Mouse (Mus musculus) heart, embryonic 15.5 days (tissue): ENCODE data around the gene Mettl17. TPM values are rescaled to one million over a fixed set of nuclear protein-coding genes. Genes with fewer than 3 reads are reported as not detected.
A peak's percentile ranks its signal among the peaks of the same experiment; 100 is the strongest.
"Not testable (repeated sequence)": the region's sequence is repeated elsewhere in the genome, so short reads cannot be mapped to it uniquely, and the experiment has no call there.

Source experiments
- ATAC-seq: fragments of 200-750 bp; cut with Nextera tagmentation; replicated peaks from 2 replicates; pipeline ENCODE4 v1.8.0; 2017; ENCODE audit warnings: low read depth, moderate TSS enrichment; ENCODE audit not compliant: insufficient number of reproducible peaks, insufficient read depth, low FRiP score
- H3K27ac ChIP-seq: fragments of 300-500 bp; sonication (generic); 2 replicates; pipeline ENCODE4 v1.5.1; 2015; ENCODE audit warnings: mild to moderate bottlenecking, inconsistent platforms
- H3K27me3 ChIP-seq: fragments of 300-500 bp; sonication (generic); 2 replicates; pipeline ENCODE4 v1.6.1; 2015; ENCODE audit warnings: inconsistent platforms
- H3K36me3 ChIP-seq: fragments of 300-500 bp; sonication (generic); 2 replicates; pipeline ENCODE4 v1.6.1; 2015; ENCODE audit warnings: mild to moderate bottlenecking, inconsistent platforms
- H3K4me1 ChIP-seq: fragments of 300-500 bp; sonication (generic); replicated peaks from 2 replicates; pipeline ENCODE4 v1.6.1; 2015; ENCODE audit warnings: inconsistent platforms
- H3K4me2 ChIP-seq: fragments of 300-500 bp; sonication (generic); 2 replicates; pipeline ENCODE4 v1.6.1; 2015; ENCODE audit warnings: inconsistent platforms, mild to moderate bottlenecking, moderate library complexity
- H3K4me3 ChIP-seq: fragments of 300-500 bp; sonication (generic); 2 replicates; pipeline ENCODE4 v1.5.1; 2015; ENCODE audit warnings: mild to moderate bottlenecking, inconsistent platforms
- H3K9ac ChIP-seq: fragments of 300-500 bp; sonication (generic); 2 replicates; pipeline ENCODE4 v1.6.1; 2015; ENCODE audit warnings: mild to moderate bottlenecking, inconsistent platforms
- H3K9me3 ChIP-seq: fragments of 300-500 bp; sonication (generic); replicated peaks from 2 replicates; pipeline ENCODE4 v1.6.1; 2016; ENCODE audit warnings: inconsistent platforms
- WGBS: fragments of 180-500 bp; shearing (Covaris S2); methylation state at CpG from one replicate; pipeline ENCODE4 v1.1.7; 2015; ENCODE audit warnings: mixed read lengths; 5-methylcytosine and 5-hydroxymethylcytosine counted together
- polyA plus RNA-seq: library from polyadenylated mRNA; unstranded; fragments of >200 nt; fragmentation: Nextera tagmentation; extraction: Ambion mirVana; gene quantifications from 2 replicates; pipeline ENCODE4 v1.2.1, GENCODE M21; 2015

Gene Mettl17
- polyA plus RNA-seq: 35.6 and 39.4 TPM in 2 replicates

- under 1% methylated on average over 43 of the region's 43 CpGs for WGBS
- Histone ChIP-seq H3K4me1 (peaks cover 17% of the 10 kb centered on the region), H3K36me3 (peaks cover 32% of the 10 kb centered on the region)
Measured at GRCm38 (mm10) chr14:51884598-51885331, at the start of gene Mettl17. TSS of gene Mettl17 (plus strand) at chr14:51884842.

GRCm38 (mm10) chr14:51838480-51838879 lies 46.2 kb upstream of the Mettl17 start:
- not testable (repeated sequence) for H3K9me3 ChIP-seq, H3K27me3 ChIP-seq, H3K4me3 ChIP-seq, H3K27ac ChIP-seq, H3K36me3 ChIP-seq, ATAC-seq, H3K4me2 ChIP-seq, H3K9ac ChIP-seq, H3K4me1 ChIP-seq
- WGBS: 18% methylated on average over 2 of the region's 2 CpGs

More at GRCm38 (mm10) chr14:51884598-51885331, at the start of gene Mettl17:
- peak within 1 kb of the TSS; percentile 75 for H3K9ac ChIP-seq
- peak within 1 kb of the TSS; percentile 81 for H3K27ac ChIP-seq
- peak; percentile 96 for ATAC-seq
- no peaks in the 10 kb centered on the region for H3K9me3 ChIP-seq
- peak within 1 kb of the TSS; percentile 89 for H3K4me3 ChIP-seq
- H3K27me3 ChIP-seq: no peaks in the 10 kb centered on the region
- H3K4me2 ChIP-seq: peak within 1 kb of the TSS; percentile 90

GRCm38 (mm10) chr14:51842250-51842649 lies 42.4 kb upstream of the Mettl17 start:
- no peak overlapping the region for H3K27ac ChIP-seq
- H3K4me1 ChIP-seq: no peaks in the 10 kb centered on the region
- H3K36me3 ChIP-seq: no peaks in the 10 kb centered on the region
- H3K9me3 ChIP-seq: no peaks in the 10 kb centered on the region
- no peaks in the 10 kb centered on the region for H3K27me3 ChIP-seq
- ATAC-seq: no peak
- no peak overlapping the region for H3K9ac ChIP-seq
- no peak overlapping the region for H3K4me2 ChIP-seq
- 51% methylated on average over 1 of the region's 1 CpGs for WGBS
- no peak overlapping the region for H3K4me3 ChIP-seq

GRCm38 (mm10) chr14:51842781-51843180 lies 41.9 kb upstream of the Mettl17 start:
- no peak for ATAC-seq
- H3K9ac ChIP-seq: no peak overlapping the region
- H3K4me2 ChIP-seq: no peak overlapping the region
- no peaks in the 10 kb centered on the region for H3K4me1 ChIP-seq
- no peak overlapping the region for H3K4me3 ChIP-seq
- 71% methylated on average over 2 of the region's 2 CpGs for WGBS
- H3K36me3 ChIP-seq: no peaks in the 10 kb centered on the region
- H3K27ac ChIP-seq: no peak overlapping the region
- no peaks in the 10 kb centered on the region for H3K27me3 ChIP-seq
- no peaks in the 10 kb centered on the region for H3K9me3 ChIP-seq

- no peak overlapping the region for H3K9ac ChIP-seq
- ATAC-seq: no peak
Measured at GRCm38 (mm10) chr14:51843882-51844281, 40.8 kb upstream of the Mettl17 start.

GRCm38 (mm10) chr14:51846566-51846965 lies 38.1 kb upstream of the Mettl17 start:
- Histone ChIP-seq H3K27ac (no peak overlapping the region), H3K36me3 (no peaks in the 10 kb centered on the region), H3K4me3 (no peak overlapping the region), H3K4me1 (no peaks in the 10 kb centered on the region), H3K9me3 (no peaks in the 10 kb centered on the region), H3K9ac (no peak overlapping the region), H3K4me2 (no peak overlapping the region), H3K27me3 (no peaks in the 10 kb centered on the region)
- ATAC-seq: no peak
- 68% methylated on average over 3 of the region's 3 CpGs for WGBS

More at GRCm38 (mm10) chr14:51843882-51844281, 40.8 kb upstream of the Mettl17 start:
- Histone ChIP-seq H3K27ac (no peak overlapping the region), H3K4me3 (no peak overlapping the region), H3K4me2 (no peak overlapping the region), H3K27me3 (no peaks in the 10 kb centered on the region), H3K4me1 (no peaks in the 10 kb centered on the region), H3K9me3 (no peaks in the 10 kb centered on the region), H3K36me3 (no peaks in the 10 kb centered on the region)

GRCm38 (mm10) chr14:51851006-51851405 lies 33.6 kb upstream of the Mettl17 start:
- WGBS: 36% methylated on average over 3 of the region's 3 CpGs
- H3K36me3 ChIP-seq, H3K4me1 ChIP-seq, ATAC-seq, H3K9me3 ChIP-seq, H3K27ac ChIP-seq, H3K4me2 ChIP-seq, H3K9ac ChIP-seq, H3K27me3 ChIP-seq, H3K4me3 ChIP-seq: not testable (repeated sequence)

- Histone ChIP-seq H3K27me3 (no peaks in the 10 kb centered on the region), H3K36me3 (no peaks in the 10 kb centered on the region), H3K27ac (no peak within 1 kb of the TSS), H3K4me3 (no peak within 1 kb of the TSS), H3K9me3 (no peaks in the 10 kb centered on the region), H3K9ac (no peak within 1 kb of the TSS), H3K4me1 (no peaks in the 10 kb centered on the region), H3K4me2 (no peak within 1 kb of the TSS)
- ATAC-seq: no peak
Measured at GRCm38 (mm10) chr14:51853399-51853798, 31.2 kb upstream of the Mettl17 start, which contains the start of gene Ear6. TSS of gene Ear6 (plus strand) at chr14:51853699.

GRCm38 (mm10) chr14:51855280-51855679 lies 29.4 kb upstream of the Mettl17 start:
- not testable (repeated sequence) for H3K27me3 ChIP-seq, H3K36me3 ChIP-seq, H3K4me1 ChIP-seq, H3K27ac ChIP-seq, H3K9ac ChIP-seq, H3K9me3 ChIP-seq, H3K4me2 ChIP-seq, H3K4me3 ChIP-seq, ATAC-seq
- WGBS: 68% methylated on average over 7 of the region's 7 CpGs

- ATAC-seq, H3K36me3 ChIP-seq, H3K9me3 ChIP-seq, H3K9ac ChIP-seq, H3K4me1 ChIP-seq, H3K4me3 ChIP-seq, H3K4me2 ChIP-seq, H3K27me3 ChIP-seq, H3K27ac ChIP-seq: not testable (repeated sequence)
- WGBS: 16% methylated on average over 1 of the region's 1 CpGs
Measured at GRCm38 (mm10) chr14:51863603-51864002, 21.0 kb upstream of the Mettl17 start.

GRCm38 (mm10) chr14:51870756-51871155 lies 13.9 kb upstream of the Mettl17 start:
- no peaks in the 10 kb centered on the region for H3K9me3 ChIP-seq
- 74% methylated on average over 2 of the region's 2 CpGs for WGBS
- no peaks in the 10 kb centered on the region for H3K36me3 ChIP-seq
- no peak overlapping the region for H3K4me3 ChIP-seq
- H3K27ac ChIP-seq: no peak overlapping the region
- H3K9ac ChIP-seq: no peak overlapping the region
- no peak for ATAC-seq
- H3K4me1 ChIP-seq: no peaks in the 10 kb centered on the region
- H3K27me3 ChIP-seq: no peaks in the 10 kb centered on the region
- no peak overlapping the region for H3K4me2 ChIP-seq

- H3K4me2 ChIP-seq: no peak overlapping the region
- no peak for ATAC-seq
- no peak overlapping the region for H3K9ac ChIP-seq
- no peaks in the 10 kb centered on the region for H3K27me3 ChIP-seq
- 68% methylated on average over 9 of the region's 9 CpGs for WGBS
- H3K9me3 ChIP-seq: no peaks in the 10 kb centered on the region
- H3K27ac ChIP-seq: no peak overlapping the region
- H3K4me1 ChIP-seq: no peaks in the 10 kb centered on the region
- no peak overlapping the region for H3K4me3 ChIP-seq
- H3K36me3 ChIP-seq: no peaks in the 10 kb centered on the region
Measured at GRCm38 (mm10) chr14:51871741-51872140, 12.9 kb upstream of the Mettl17 start.
